Mouse (Mus musculus) gastrocnemius, adult 8-10 months (tissue): ENCODE measurements at regions not wholly inside any gene's neighbourhood (a gene's known extent, or its start where the extent isn't known, plus 50 kb on each side); places are given as distances from the start of the nearest gene placed in this dataset.

Experiments
- DNase-seq, 2 experiments: peaks; one replicate each; pipeline ENCODE4 v3.0.0; 2022; ENCODE audit warnings: low spot score in 2 of 2

- peak; percentile 33 to 53 for DNase-seq
Measured at GRCm38 (mm10) chr16:58354551-58354950, 53.7 kb upstream of the Dcbld2 start.
